Mouse (Mus musculus) megakaryocyte, embryonic 14.5 days (primary cell): ENCODE measurements at regions not wholly inside any gene's neighbourhood (a gene's known extent, or its start where the extent isn't known, plus 50 kb on each side); places are given as distances from the start of the nearest gene placed in this dataset.

ENCODE experiments used
- FLI1 ChIP-seq: IDR thresholded peaks from 2 replicates; pipeline ENCODE4 v1.6.1; 2012; ENCODE audit warnings: low read length, inconsistent platforms, mixed read lengths
- GATA1 ChIP-seq: IDR thresholded peaks from 3 replicates; pipeline ENCODE4 v1.6.1; 2012; ENCODE audit warnings: mixed read lengths, low read length, inconsistent platforms, borderline replicate concordance

- no peak for TF ChIP-seq FLI1
- no peak for TF ChIP-seq GATA1
These were observed 161.0 kb downstream of the Tomm20 start for GRCm38 (mm10) chr8:126784604-126785003.
